Mouse (Mus musculus): Measurements from ENCODE around the gene Tenm3. TPM values are rescaled to one million over a fixed set of nuclear protein-coding genes. Genes with fewer than 3 reads are reported as not detected.

Tenm3 gene
- polyA plus RNA-seq, 1 experiment from 2014 or later, result 8.3 TPM

GRCm38 (mm10) chr8:48507719-48508501, 335.8 kb downstream of the Tenm3 start:
- Histone ChIP-seq H3K4me3 (ENCODE audit: control insufficient read depth in 1 of 2, insufficient read depth in 1 of 2, low read depth in 1 of 2, low read length in 2 of 2) (no peak overlapping the region), H3K27me3 (ENCODE audit: control insufficient read depth, insufficient read depth, low read length) (no peaks in the 10 kb centered on the region), H3K4me2 (ENCODE audit: low read length) (no peak overlapping the region), H3K9ac (ENCODE audit: low read length) (no peak overlapping the region), H3K4me1 (ENCODE audit: control insufficient read depth in 2 of 2, insufficient read depth in 2 of 2, low read length in 2 of 2) (peaks cover 3 to 6% of the 10 kb centered on the region in 2 experiments; a peak in 1 of 4 replicates), H3K36me3 (ENCODE audit: control insufficient read depth, insufficient read depth, low read length) (no peaks in the 10 kb centered on the region), H3K27ac (replicated peaks in 1 of 2; ENCODE audit: control insufficient read depth in 1 of 2, insufficient read depth in 1 of 2, low read depth in 2 of 2, low read length in 2 of 2) (no peak overlapping the region), H3K9me3 (ENCODE audit: control insufficient read depth, low read length) (no peaks in the 10 kb centered on the region)
- 82% methylated on average over 10 of the region's 10 CpGs for WGBS
- ATAC-seq (ENCODE audit: insufficient number of reproducible peaks, insufficient read depth, low FRiP score, low read depth), result no peak

DNA sequence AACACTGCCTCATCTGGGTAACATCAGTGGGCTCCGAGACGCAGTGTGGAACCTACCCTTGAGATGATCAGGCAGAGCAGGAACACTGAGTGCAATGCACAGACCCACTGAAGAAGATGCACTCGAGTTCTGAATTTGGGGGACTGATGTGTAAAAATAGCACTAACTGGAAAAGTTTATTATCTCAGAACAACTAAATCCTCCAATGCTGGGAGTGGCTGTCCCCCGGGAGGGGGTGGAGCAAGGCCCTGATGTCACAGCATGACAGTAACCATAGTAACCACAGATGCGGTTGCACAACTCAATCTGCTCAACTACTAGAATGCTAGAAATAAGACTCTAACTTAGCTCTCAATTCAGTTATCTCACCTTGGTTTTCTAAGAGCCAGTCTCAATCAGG, 351.3 kb downstream of the Tenm3 start:
- ATAC-seq (ENCODE audit: insufficient number of reproducible peaks, insufficient read depth, low FRiP score, low read depth), result no peak
- Histone ChIP-seq H3K9ac (ENCODE audit: low read length) (no peak overlapping the region), H3K4me2 (ENCODE audit: low read length) (no peak overlapping the region), H3K27ac (replicated peaks in 1 of 2; ENCODE audit: control insufficient read depth in 1 of 2, insufficient read depth in 1 of 2, low read depth in 2 of 2, low read length in 2 of 2) (no peak overlapping the region), H3K27me3 (ENCODE audit: control insufficient read depth, insufficient read depth, low read length) (no peaks in the 10 kb centered on the region), H3K4me3 (ENCODE audit: control insufficient read depth in 1 of 2, insufficient read depth in 1 of 2, low read depth in 1 of 2, low read length in 2 of 2) (no peak overlapping the region), H3K9me3 (ENCODE audit: control insufficient read depth, low read length) (no peaks in the 10 kb centered on the region), H3K36me3 (ENCODE audit: control insufficient read depth, insufficient read depth, low read length) (no peaks in the 10 kb centered on the region), H3K4me1 (ENCODE audit: control insufficient read depth in 2 of 2, insufficient read depth in 2 of 2, low read length in 2 of 2) (no peaks in the 10 kb centered on the region; a peak in 1 of 4 replicates)
- 66% methylated on average over 5 of the region's 5 CpGs for WGBS

GRCm38 (mm10) chr8:48490635-48491165, 353.1 kb downstream of the Tenm3 start:
- no peak for ATAC-seq (ENCODE audit: insufficient number of reproducible peaks, insufficient read depth, low FRiP score, low read depth)
- 78% methylated on average over 6 of the region's 6 CpGs for WGBS
- no peak overlapping the region for H3K9ac ChIP-seq (ENCODE audit: low read length)

DNA sequence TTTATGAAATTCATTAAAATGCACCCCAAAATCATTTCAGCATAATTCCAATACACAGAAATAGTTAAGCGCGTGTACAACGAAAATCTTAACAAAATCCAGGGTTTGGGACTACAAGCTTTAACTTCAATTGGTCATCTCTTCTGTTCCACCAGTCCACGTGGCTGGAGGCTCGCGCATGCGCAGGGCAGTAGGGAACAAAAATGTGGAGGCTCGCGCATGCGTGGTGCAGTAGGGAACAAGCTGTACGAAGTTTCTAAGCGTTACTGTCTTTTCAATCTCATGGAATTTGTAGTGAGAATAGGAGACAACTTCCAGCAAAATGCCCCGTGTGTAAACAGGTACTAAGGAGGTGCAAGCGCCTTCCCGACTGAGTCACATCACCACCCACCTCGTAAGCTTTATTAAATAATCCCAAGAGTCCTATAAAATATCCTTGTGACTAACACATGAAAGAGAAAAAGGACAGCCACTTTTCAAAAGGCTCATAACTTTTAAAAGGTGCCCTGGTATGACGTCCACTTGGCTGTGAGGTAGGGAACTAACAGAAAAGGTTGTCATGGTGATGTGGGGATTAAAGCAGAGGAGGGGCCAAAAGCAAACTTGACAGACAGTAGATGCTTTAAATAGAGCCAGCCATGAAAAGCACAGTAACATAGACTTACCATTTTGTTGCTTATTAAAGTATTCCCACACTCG, 353.7 kb downstream of the Tenm3 start:
- Histone ChIP-seq H3K4me3 (ENCODE audit: control insufficient read depth in 1 of 2, insufficient read depth in 1 of 2, low read depth in 1 of 2, low read length in 2 of 2) (no peak overlapping the region), H3K36me3 (ENCODE audit: control insufficient read depth, insufficient read depth, low read length) (no peaks in the 10 kb centered on the region), H3K4me1 (ENCODE audit: control insufficient read depth in 2 of 2, insufficient read depth in 2 of 2, low read length in 2 of 2) (no peaks in the 10 kb centered on the region; a peak in 1 of 4 replicates), H3K9ac (ENCODE audit: low read length) (no peak overlapping the region), H3K9me3 (ENCODE audit: control insufficient read depth, low read length) (no peaks in the 10 kb centered on the region), H3K27me3 (ENCODE audit: control insufficient read depth, insufficient read depth, low read length) (no peaks in the 10 kb centered on the region), H3K4me2 (ENCODE audit: low read length) (no peak overlapping the region), H3K27ac (replicated peaks in 1 of 2; ENCODE audit: control insufficient read depth in 1 of 2, insufficient read depth in 1 of 2, low read depth in 2 of 2, low read length in 2 of 2) (no peak overlapping the region)
- no peak for ATAC-seq (ENCODE audit: insufficient number of reproducible peaks, insufficient read depth, low FRiP score, low read depth)
- 86% methylated on average over 18 of the region's 18 CpGs for WGBS

More at GRCm38 (mm10) chr8:48490635-48491165, 353.1 kb downstream of the Tenm3 start:
- H3K27ac ChIP-seq (replicated peaks in 1 of 2; ENCODE audit: control insufficient read depth in 1 of 2, insufficient read depth in 1 of 2, low read depth in 2 of 2, low read length in 2 of 2), result no peak overlapping the region
- H3K9me3 ChIP-seq (ENCODE audit: control insufficient read depth, low read length), result no peaks in the 10 kb centered on the region
- no peaks in the 10 kb centered on the region; a peak in 1 of 4 replicates for H3K4me1 ChIP-seq (ENCODE audit: control insufficient read depth in 2 of 2, insufficient read depth in 2 of 2, low read length in 2 of 2)
- H3K4me2 ChIP-seq (ENCODE audit: low read length), result no peak overlapping the region
- no peak overlapping the region for H3K4me3 ChIP-seq (ENCODE audit: control insufficient read depth in 1 of 2, insufficient read depth in 1 of 2, low read depth in 1 of 2, low read length in 2 of 2)
- H3K27me3 ChIP-seq (ENCODE audit: control insufficient read depth, insufficient read depth, low read length), result no peaks in the 10 kb centered on the region
- H3K36me3 ChIP-seq (ENCODE audit: control insufficient read depth, insufficient read depth, low read length), result no peaks in the 10 kb centered on the region

DNA sequence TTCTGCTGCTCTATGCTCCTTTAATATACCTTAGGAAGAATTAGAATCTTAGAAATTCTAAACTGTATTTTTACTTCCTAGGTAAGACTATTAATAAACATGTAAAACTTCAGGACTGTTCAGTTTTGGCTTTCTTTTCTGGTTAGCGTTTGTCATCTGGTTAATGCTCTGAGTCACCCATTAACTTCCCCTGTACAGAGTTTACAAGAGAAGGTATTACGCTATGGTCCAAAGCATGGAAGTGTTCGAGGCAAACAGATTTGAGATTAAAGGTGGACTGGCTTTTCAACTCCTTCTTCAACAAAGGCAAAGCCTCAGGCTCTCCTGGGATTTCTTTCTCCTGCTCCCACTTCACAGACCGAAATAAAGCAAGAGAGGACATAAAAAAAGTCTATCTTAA, 354.3 kb downstream of the Tenm3 start:
- no peaks in the 10 kb centered on the region for H3K9me3 ChIP-seq (ENCODE audit: control insufficient read depth, low read length)
- ATAC-seq (ENCODE audit: insufficient number of reproducible peaks, insufficient read depth, low FRiP score, low read depth), result no peak
- no peak overlapping the region for H3K27ac ChIP-seq (replicated peaks in 1 of 2; ENCODE audit: control insufficient read depth in 1 of 2, insufficient read depth in 1 of 2, low read depth in 2 of 2, low read length in 2 of 2)
- no peak overlapping the region for H3K9ac ChIP-seq (ENCODE audit: low read length)
- no peak overlapping the region for H3K4me2 ChIP-seq (ENCODE audit: low read length)
- no peaks in the 10 kb centered on the region; a peak in 1 of 4 replicates for H3K4me1 ChIP-seq (ENCODE audit: control insufficient read depth in 2 of 2, insufficient read depth in 2 of 2, low read length in 2 of 2)
- no peak overlapping the region for H3K4me3 ChIP-seq (ENCODE audit: control insufficient read depth in 1 of 2, insufficient read depth in 1 of 2, low read depth in 1 of 2, low read length in 2 of 2)
- no peaks in the 10 kb centered on the region for H3K27me3 ChIP-seq (ENCODE audit: control insufficient read depth, insufficient read depth, low read length)
- H3K36me3 ChIP-seq (ENCODE audit: control insufficient read depth, insufficient read depth, low read length), result no peaks in the 10 kb centered on the region
- 60% methylated on average over 4 of the region's 4 CpGs for WGBS

DNA sequence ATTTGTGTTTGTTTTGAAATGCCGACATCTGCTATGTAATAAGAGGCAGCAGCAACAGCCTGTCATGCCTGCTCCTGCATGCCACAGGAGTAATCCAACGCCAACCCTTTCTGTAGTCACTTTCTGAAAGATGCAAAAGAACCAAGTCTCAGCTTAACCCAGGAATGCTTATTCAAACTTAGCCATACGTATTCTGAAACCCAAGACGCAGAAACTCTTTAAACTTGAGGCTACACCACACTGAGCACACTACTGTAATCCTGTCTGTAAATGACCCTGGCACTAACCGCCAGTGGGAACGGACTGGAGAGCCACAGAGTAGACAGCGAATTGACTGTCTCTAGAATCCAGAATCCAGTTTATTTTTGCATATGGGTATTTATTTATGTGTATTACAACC, 354.9 kb downstream of the Tenm3 start:
- no peak for ATAC-seq (ENCODE audit: insufficient number of reproducible peaks, insufficient read depth, low FRiP score, low read depth)
- WGBS, result 77% methylated on average over 7 of the region's 7 CpGs
- Histone ChIP-seq H3K27me3 (ENCODE audit: control insufficient read depth, insufficient read depth, low read length) (no peaks in the 10 kb centered on the region), H3K9me3 (ENCODE audit: control insufficient read depth, low read length) (no peaks in the 10 kb centered on the region), H3K4me1 (ENCODE audit: control insufficient read depth in 2 of 2, insufficient read depth in 2 of 2, low read length in 2 of 2) (no peaks in the 10 kb centered on the region; a peak in 1 of 4 replicates), H3K4me3 (ENCODE audit: control insufficient read depth in 1 of 2, insufficient read depth in 1 of 2, low read depth in 1 of 2, low read length in 2 of 2) (no peak overlapping the region), H3K27ac (replicated peaks in 1 of 2; ENCODE audit: control insufficient read depth in 1 of 2, insufficient read depth in 1 of 2, low read depth in 2 of 2, low read length in 2 of 2) (no peak overlapping the region), H3K4me2 (ENCODE audit: low read length) (no peak overlapping the region), H3K36me3 (ENCODE audit: control insufficient read depth, insufficient read depth, low read length) (no peaks in the 10 kb centered on the region), H3K9ac (ENCODE audit: low read length) (no peak overlapping the region)

- ATAC-seq (ENCODE audit: insufficient number of reproducible peaks, insufficient read depth, low FRiP score, low read depth), result no peak
- WGBS, result 86% methylated on average over 5 of the region's 5 CpGs
- Histone ChIP-seq H3K9ac (ENCODE audit: low read length) (no peak overlapping the region), H3K27me3 (ENCODE audit: control insufficient read depth, insufficient read depth, low read length) (no peaks in the 10 kb centered on the region), H3K4me2 (ENCODE audit: low read length) (no peak overlapping the region), H3K4me3 (ENCODE audit: control insufficient read depth in 1 of 2, insufficient read depth in 1 of 2, low read depth in 1 of 2, low read length in 2 of 2) (no peak overlapping the region), H3K9me3 (ENCODE audit: control insufficient read depth, low read length) (no peaks in the 10 kb centered on the region), H3K36me3 (ENCODE audit: control insufficient read depth, insufficient read depth, low read length) (no peaks in the 10 kb centered on the region), H3K27ac (replicated peaks in 1 of 2; ENCODE audit: control insufficient read depth in 1 of 2, insufficient read depth in 1 of 2, low read depth in 2 of 2, low read length in 2 of 2) (no peak overlapping the region), H3K4me1 (ENCODE audit: control insufficient read depth in 2 of 2, insufficient read depth in 2 of 2, low read length in 2 of 2) (peaks cover 0 to 2% of the 10 kb centered on the region in 2 experiments; a peak in 2 of 4 replicates)
These were observed 359.6 kb downstream of the Tenm3 start for GRCm38 (mm10) chr8:48484143-48484542.

All from heart, embryonic 14.5 days (tissue).